Mouse (Mus musculus): Measurements from ENCODE around the gene Alb. TPM values are rescaled to one million over a fixed set of nuclear protein-coding genes. Genes with fewer than 3 reads are reported as not detected.

Gene Alb
- polyA plus RNA-seq, 1 experiment from 2014 or later = not detected

DNA sequence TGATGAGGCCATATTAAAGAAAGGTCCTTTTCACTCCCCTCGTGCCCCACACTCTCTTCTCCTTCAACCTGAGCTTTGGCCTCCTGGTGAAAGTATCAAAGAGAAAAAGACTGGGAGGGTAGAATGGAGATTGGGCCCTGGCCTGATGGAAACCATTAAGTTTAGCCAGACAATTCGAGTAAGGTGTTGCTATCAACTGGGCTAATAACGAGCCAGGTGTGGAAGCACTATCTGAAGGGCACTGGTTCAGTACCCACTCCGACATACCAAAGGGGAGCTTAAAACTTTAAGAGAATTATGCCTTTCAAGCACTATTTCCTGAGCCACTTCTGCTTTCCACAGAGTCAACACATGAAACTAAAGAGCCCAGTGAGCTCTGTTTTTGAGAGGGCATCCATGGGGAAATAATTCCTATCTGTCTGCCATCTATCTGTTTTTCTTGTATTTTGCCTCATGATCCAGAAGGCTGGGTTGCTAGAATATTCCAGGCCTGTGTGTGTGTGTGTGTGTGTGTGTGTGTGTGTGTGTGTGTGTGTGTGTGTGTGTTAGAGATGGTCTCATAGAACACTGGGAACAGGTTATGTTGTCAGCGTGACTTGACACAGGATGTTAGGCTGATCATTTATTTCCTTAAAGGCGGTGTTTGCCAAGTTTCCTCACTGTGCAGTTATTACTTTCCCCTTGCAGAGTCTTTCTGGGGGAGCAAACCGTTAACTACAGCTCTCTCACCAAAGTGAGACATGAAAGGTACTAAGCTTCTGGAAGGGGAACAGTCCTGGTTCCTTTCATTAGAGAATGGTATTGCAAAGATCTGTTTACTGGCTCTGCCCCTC is 16.8 kb downstream of the Alb start:
- DNase-seq = no peak
- Histone ChIP-seq H3K27me3 (ENCODE audit: control insufficient read depth, insufficient read depth, low read length) (no peaks in the 10 kb centered on the region), H3K36me3 (ENCODE audit: control insufficient read depth, insufficient read depth, low read length) (no peaks in the 10 kb centered on the region), H3K27ac (replicated peaks; ENCODE audit: low read depth, low read length) (no peak overlapping the region), H3K4me1 (ENCODE audit: control insufficient read depth, insufficient read depth, low read length) (no peaks in the 10 kb centered on the region), H3K9me3 (ENCODE audit: control insufficient read depth, low read length) (no peaks in the 10 kb centered on the region), H3K4me2 (ENCODE audit: low read length) (no peak overlapping the region), H3K9ac (replicated peaks; ENCODE audit: low read length) (no peak overlapping the region), H3K4me3 (replicated peaks; ENCODE audit: low read depth, low read length) (no peak overlapping the region)
- 87% methylated on average over 7 of the region's 7 CpGs for WGBS
- no peak for ATAC-seq (ENCODE audit: low FRiP score, low TSS enrichment)

DNA sequence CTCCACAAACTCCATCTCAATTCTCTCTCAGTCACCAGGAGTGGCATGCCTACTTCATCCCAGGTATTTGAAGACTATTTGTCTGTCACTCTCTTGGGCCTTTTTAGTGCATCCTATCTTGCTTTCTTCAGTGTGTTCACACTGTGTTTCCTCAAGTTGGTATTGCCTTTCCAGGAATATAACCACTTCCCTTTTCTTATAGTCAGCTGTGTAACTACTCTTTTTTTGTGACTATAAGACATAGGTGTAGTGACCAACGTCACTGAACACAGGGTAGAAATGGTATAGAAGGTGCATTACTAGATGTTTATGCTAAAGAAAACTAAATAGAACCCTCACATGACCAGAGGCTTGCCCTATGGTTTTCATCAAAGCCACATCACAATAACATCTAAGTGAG is 18.2 kb downstream of the Alb start:
- no peaks in the 10 kb centered on the region for H3K9me3 ChIP-seq (ENCODE audit: control insufficient read depth, low read length)
- no peak overlapping the region for H3K4me3 ChIP-seq (replicated peaks; ENCODE audit: low read depth, low read length)
- H3K4me1 ChIP-seq (ENCODE audit: control insufficient read depth, insufficient read depth, low read length) = no peaks in the 10 kb centered on the region
- no peak overlapping the region for H3K27ac ChIP-seq (replicated peaks; ENCODE audit: low read depth, low read length)
- ATAC-seq (ENCODE audit: low FRiP score, low TSS enrichment) = no peak
- 94% methylated on average over 1 of the region's 1 CpGs for WGBS
- no peak overlapping the region for H3K4me2 ChIP-seq (ENCODE audit: low read length)
- H3K27me3 ChIP-seq (ENCODE audit: control insufficient read depth, insufficient read depth, low read length) = no peaks in the 10 kb centered on the region
- no peak for DNase-seq
- no peak overlapping the region for H3K9ac ChIP-seq (replicated peaks; ENCODE audit: low read length)
- H3K36me3 ChIP-seq (ENCODE audit: control insufficient read depth, insufficient read depth, low read length) = no peaks in the 10 kb centered on the region

DNA sequence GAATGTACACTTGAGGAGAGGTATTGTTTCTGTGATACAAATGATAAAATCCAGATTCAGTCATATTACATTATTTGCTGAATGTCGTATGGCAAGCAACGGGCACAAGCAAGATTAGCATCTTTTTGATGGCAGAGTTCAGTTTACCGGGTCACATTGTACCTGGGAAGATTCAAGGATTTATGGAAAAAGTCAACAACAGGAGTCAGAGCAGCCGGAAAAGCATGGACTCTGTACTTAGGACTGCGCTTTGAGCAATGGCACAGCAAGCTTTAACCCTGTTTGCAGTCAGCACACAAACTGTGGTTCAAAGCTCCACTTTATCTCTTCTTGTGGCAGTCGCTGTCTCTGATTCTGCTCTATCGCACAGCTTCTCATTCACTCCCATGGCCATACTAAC is 24.9 kb downstream of the Alb start:
- Histone ChIP-seq H3K9me3 (ENCODE audit: control insufficient read depth, low read length) (no peaks in the 10 kb centered on the region), H3K4me2 (ENCODE audit: low read length) (no peak overlapping the region), H3K36me3 (ENCODE audit: control insufficient read depth, insufficient read depth, low read length) (no peaks in the 10 kb centered on the region), H3K4me3 (replicated peaks; ENCODE audit: low read depth, low read length) (no peak overlapping the region), H3K27ac (replicated peaks; ENCODE audit: low read depth, low read length) (no peak overlapping the region), H3K4me1 (ENCODE audit: control insufficient read depth, insufficient read depth, low read length) (no peaks in the 10 kb centered on the region), H3K27me3 (ENCODE audit: control insufficient read depth, insufficient read depth, low read length) (no peaks in the 10 kb centered on the region), H3K9ac (replicated peaks; ENCODE audit: low read length) (no peak overlapping the region)
- DNase-seq (no peak), ATAC-seq (ENCODE audit: low FRiP score, low TSS enrichment) (no peak)
- 94% methylated on average over 7 of the region's 7 CpGs for WGBS

DNA sequence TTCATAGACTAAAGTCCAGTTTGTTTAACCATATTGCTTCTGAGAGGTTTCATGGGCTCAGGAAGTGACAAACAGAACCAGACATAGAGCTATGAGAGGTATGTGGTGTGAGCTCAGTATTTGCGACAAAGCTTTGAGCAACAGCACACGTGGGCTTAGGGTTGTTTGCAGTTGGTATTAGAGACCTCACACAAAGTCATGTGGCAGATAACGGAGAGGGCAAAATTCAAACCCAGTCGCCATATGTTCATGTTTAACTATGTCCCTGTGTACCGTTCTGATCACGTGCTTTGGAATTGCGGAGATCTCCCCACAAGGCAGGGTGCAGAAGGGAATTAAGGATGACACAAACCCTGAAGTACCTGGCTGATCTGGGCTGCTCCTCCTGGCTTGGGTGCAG is 27.6 kb downstream of the Alb start:
- no peak overlapping the region for H3K27ac ChIP-seq (replicated peaks; ENCODE audit: low read depth, low read length)
- H3K36me3 ChIP-seq (ENCODE audit: control insufficient read depth, insufficient read depth, low read length) = no peaks in the 10 kb centered on the region
- H3K4me2 ChIP-seq (ENCODE audit: low read length) = no peak overlapping the region
- no peak for ATAC-seq (ENCODE audit: low FRiP score, low TSS enrichment)
- no peaks in the 10 kb centered on the region for H3K4me1 ChIP-seq (ENCODE audit: control insufficient read depth, insufficient read depth, low read length)
- H3K4me3 ChIP-seq (replicated peaks; ENCODE audit: low read depth, low read length) = no peak overlapping the region
- 90% methylated on average over 7 of the region's 7 CpGs for WGBS
- H3K9ac ChIP-seq (replicated peaks; ENCODE audit: low read length) = no peak overlapping the region
- no peak for DNase-seq
- no peaks in the 10 kb centered on the region for H3K27me3 ChIP-seq (ENCODE audit: control insufficient read depth, insufficient read depth, low read length)
- H3K9me3 ChIP-seq (ENCODE audit: control insufficient read depth, low read length) = no peaks in the 10 kb centered on the region

GRCm38 (mm10) chr5:90490518-90490917 is 29.8 kb downstream of the Alb start, which contains the start of gene Afp:
Gene Afp, plus strand, starts transcription at chr5:90490737.
- Histone ChIP-seq H3K4me3 (replicated peaks; ENCODE audit: low read depth, low read length) (no peak within 1 kb of the TSS), H3K27me3 (ENCODE audit: control insufficient read depth, insufficient read depth, low read length) (no peaks in the 10 kb centered on the region), H3K27ac (replicated peaks; ENCODE audit: low read depth, low read length) (no peak within 1 kb of the TSS), H3K36me3 (ENCODE audit: control insufficient read depth, insufficient read depth, low read length) (no peaks in the 10 kb centered on the region), H3K4me2 (ENCODE audit: low read length) (no peak within 1 kb of the TSS), H3K9me3 (ENCODE audit: control insufficient read depth, low read length) (no peaks in the 10 kb centered on the region), H3K9ac (replicated peaks; ENCODE audit: low read length) (no peak within 1 kb of the TSS), H3K4me1 (ENCODE audit: control insufficient read depth, insufficient read depth, low read length) (no peaks in the 10 kb centered on the region)
- ATAC-seq (ENCODE audit: low FRiP score, low TSS enrichment) = no peak
- WGBS = 90% methylated on average over 7 of the region's 7 CpGs
- no peak for DNase-seq

DNA sequence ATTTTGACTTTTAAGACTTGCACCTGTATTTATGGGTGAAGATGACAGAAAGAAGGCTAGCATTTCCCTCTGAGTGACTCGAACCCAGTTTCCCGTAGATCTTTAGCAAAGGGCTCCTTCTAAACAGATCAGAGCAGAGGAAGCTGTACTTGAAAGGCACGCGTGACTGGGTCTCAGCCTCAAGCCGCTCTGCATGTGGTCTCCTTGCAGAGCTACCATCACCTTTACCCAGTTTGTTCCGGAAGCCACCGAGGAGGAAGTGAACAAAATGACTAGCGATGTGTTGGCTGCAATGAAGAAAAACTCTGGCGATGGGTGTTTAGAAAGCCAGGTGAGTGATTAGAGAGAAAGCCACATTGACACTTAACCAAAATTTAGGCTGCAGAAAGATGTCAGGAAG is 31.7 kb downstream of the Alb start:
- WGBS = 76% methylated on average over 9 of the region's 9 CpGs
- Histone ChIP-seq H3K4me3 (replicated peaks; ENCODE audit: low read depth, low read length) (no peak overlapping the region), H3K36me3 (ENCODE audit: control insufficient read depth, insufficient read depth, low read length) (no peaks in the 10 kb centered on the region), H3K9ac (replicated peaks; ENCODE audit: low read length) (no peak overlapping the region), H3K27me3 (ENCODE audit: control insufficient read depth, insufficient read depth, low read length) (no peaks in the 10 kb centered on the region), H3K4me2 (ENCODE audit: low read length) (no peak overlapping the region), H3K4me1 (ENCODE audit: control insufficient read depth, insufficient read depth, low read length) (no peaks in the 10 kb centered on the region), H3K9me3 (ENCODE audit: control insufficient read depth, low read length) (no peaks in the 10 kb centered on the region), H3K27ac (replicated peaks; ENCODE audit: low read depth, low read length) (no peak overlapping the region)
- DNase-seq = no peak
- ATAC-seq (ENCODE audit: low FRiP score, low TSS enrichment) = no peak

DNA sequence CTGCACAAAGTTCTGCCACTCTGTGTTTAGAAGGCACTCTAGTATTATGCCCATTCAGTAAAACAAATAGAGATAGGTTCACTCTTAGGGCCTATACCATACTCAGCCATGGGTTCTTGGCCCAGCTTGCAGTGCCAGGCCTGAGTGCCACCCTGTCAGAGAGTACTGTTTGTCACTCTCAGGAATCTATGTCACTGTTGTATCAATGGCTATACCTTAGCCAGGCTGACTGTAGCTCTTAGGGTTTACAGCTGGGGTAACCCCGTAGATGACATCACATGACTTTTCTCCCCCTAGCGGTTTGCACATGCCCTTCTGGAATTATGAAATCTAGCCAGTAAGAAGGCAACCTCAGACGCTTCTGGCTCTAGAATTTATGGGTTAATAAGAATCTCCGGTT is 33.6 kb downstream of the Alb start:
- Histone ChIP-seq H3K4me3 (replicated peaks; ENCODE audit: low read depth, low read length) (no peak overlapping the region), H3K4me1 (ENCODE audit: control insufficient read depth, insufficient read depth, low read length) (no peaks in the 10 kb centered on the region), H3K27me3 (ENCODE audit: control insufficient read depth, insufficient read depth, low read length) (no peaks in the 10 kb centered on the region), H3K4me2 (ENCODE audit: low read length) (no peak overlapping the region), H3K27ac (replicated peaks; ENCODE audit: low read depth, low read length) (no peak overlapping the region), H3K9me3 (ENCODE audit: control insufficient read depth, low read length) (no peaks in the 10 kb centered on the region), H3K36me3 (ENCODE audit: control insufficient read depth, insufficient read depth, low read length) (no peaks in the 10 kb centered on the region), H3K9ac (replicated peaks; ENCODE audit: low read length) (no peak overlapping the region)
- WGBS = 89% methylated on average over 4 of the region's 4 CpGs
- no peak for ATAC-seq (ENCODE audit: low FRiP score, low TSS enrichment)
- DNase-seq = no peak

DNA sequence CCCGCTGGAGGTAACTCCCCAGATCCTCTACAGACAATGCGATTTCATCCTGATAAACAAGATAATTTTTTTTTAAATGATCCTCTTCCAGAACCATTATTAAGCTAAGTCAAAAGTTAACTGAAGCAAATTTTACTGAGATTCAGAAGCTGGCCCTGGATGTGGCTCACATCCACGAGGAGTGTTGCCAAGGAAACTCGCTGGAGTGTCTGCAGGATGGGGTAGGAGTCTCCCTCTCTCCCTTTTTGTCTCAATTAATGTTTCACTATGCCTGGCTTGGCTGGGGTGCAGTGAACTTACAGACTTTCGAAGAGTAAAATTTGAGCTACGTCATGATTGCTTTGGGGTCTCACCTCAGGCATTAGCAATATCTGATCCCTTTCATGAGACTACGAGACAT is 38.8 kb downstream of the Alb start:
- H3K4me3 ChIP-seq (replicated peaks; ENCODE audit: low read depth, low read length) = no peak overlapping the region
- no peak for DNase-seq
- no peak overlapping the region for H3K27ac ChIP-seq (replicated peaks; ENCODE audit: low read depth, low read length)
- H3K27me3 ChIP-seq (ENCODE audit: control insufficient read depth, insufficient read depth, low read length) = no peaks in the 10 kb centered on the region
- no peaks in the 10 kb centered on the region for H3K36me3 ChIP-seq (ENCODE audit: control insufficient read depth, insufficient read depth, low read length)
- H3K4me2 ChIP-seq (ENCODE audit: low read length) = no peak overlapping the region
- no peak for ATAC-seq (ENCODE audit: low FRiP score, low TSS enrichment)
- no peak overlapping the region for H3K9ac ChIP-seq (replicated peaks; ENCODE audit: low read length)
- H3K4me1 ChIP-seq (ENCODE audit: control insufficient read depth, insufficient read depth, low read length) = no peaks in the 10 kb centered on the region
- 59% methylated on average over 7 of the region's 7 CpGs for WGBS
- H3K9me3 ChIP-seq (ENCODE audit: control insufficient read depth, low read length) = no peaks in the 10 kb centered on the region

DNA sequence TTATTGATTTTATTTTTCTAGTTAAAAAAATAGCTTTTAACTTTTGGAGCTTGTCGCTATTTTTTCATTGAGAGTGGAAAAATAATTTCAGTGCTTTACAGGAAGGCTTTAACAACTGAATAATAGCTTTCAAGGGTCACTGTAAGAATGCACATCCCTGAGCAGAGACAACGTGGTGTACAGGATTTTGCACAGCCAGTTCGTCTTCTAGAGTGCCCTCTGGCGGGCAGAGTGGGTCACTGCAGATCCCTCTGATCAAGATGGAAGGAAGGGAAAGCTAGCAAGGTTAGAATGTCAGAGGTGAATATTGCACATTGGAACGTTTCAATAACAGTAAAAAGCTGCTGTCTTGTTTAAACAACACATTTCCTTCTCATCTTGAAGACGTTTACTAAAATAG is 40.0 kb downstream of the Alb start:
- ATAC-seq (ENCODE audit: low FRiP score, low TSS enrichment) = peak; percentile 81; the same call in 1 of the 2 replicates
- Histone ChIP-seq H3K4me1 (ENCODE audit: control insufficient read depth, insufficient read depth, low read length) (no peaks in the 10 kb centered on the region), H3K27me3 (ENCODE audit: control insufficient read depth, insufficient read depth, low read length) (no peaks in the 10 kb centered on the region), H3K4me2 (ENCODE audit: low read length) (no peak overlapping the region), H3K27ac (replicated peaks; ENCODE audit: low read depth, low read length) (no peak overlapping the region), H3K4me3 (replicated peaks; ENCODE audit: low read depth, low read length) (no peak overlapping the region), H3K9me3 (ENCODE audit: control insufficient read depth, low read length) (no peaks in the 10 kb centered on the region), H3K36me3 (ENCODE audit: control insufficient read depth, insufficient read depth, low read length) (no peaks in the 10 kb centered on the region), H3K9ac (replicated peaks; ENCODE audit: low read length) (no peak overlapping the region)
- DNase-seq = peak; percentile 85
- 5% methylated on average over 6 of the region's 6 CpGs for WGBS

All from midbrain, embryonic 14.5 days (tissue).